Mouse (Mus musculus) bone marrow, adult 2 months (tissue): ENCODE measurements at regions not wholly inside any gene's neighbourhood (a gene's known extent, or its start where the extent isn't known, plus 50 kb on each side); places are given as distances from the start of the nearest gene placed in this dataset.

Source experiments
- CTCF ChIP-seq: fragments of 200-500 bp; IDR thresholded peaks from 2 replicates; pipeline ENCODE4 v1.5.1; 2011; ENCODE audit warnings: low read length, control low read depth; ENCODE audit not compliant: control insufficient read depth, insufficient read depth
- POLR2A ChIP-seq: fragments of 200-500 bp; IDR thresholded peaks from 2 replicates; pipeline ENCODE4 v1.6.1; 2011; ENCODE audit warnings: low read depth, mild to moderate bottlenecking, control low read depth, low read length, borderline replicate concordance; ENCODE audit not compliant: control insufficient read depth

- TF ChIP-seq CTCF, result no peak
- TF ChIP-seq POLR2A, result no peak
These were observed 989.1 kb downstream of the 4930447A16Rik start for GRCm38 (mm10) chr15:38414318-38415090.
